Mouse (Mus musculus): ENCODE measurements at regions not wholly inside any gene's neighbourhood (a gene's known extent, or its start where the extent isn't known, plus 50 kb on each side); places are given as distances from the start of the nearest gene placed in this dataset.

- ATAC-seq: 0 out of 2 replicates have a peak, but pooled peaks have one; percentile 32
- H3K4me2 ChIP-seq (replicated peaks; ENCODE audit: low read depth): no peak overlapping the region
- WGBS: 50% methylated on average over 11 of the region's 11 CpGs
Observed at GRCm38 (mm10) chr2:75607010-75607915, 51.8 kb upstream of the Hnrnpa3 start.

DNA sequence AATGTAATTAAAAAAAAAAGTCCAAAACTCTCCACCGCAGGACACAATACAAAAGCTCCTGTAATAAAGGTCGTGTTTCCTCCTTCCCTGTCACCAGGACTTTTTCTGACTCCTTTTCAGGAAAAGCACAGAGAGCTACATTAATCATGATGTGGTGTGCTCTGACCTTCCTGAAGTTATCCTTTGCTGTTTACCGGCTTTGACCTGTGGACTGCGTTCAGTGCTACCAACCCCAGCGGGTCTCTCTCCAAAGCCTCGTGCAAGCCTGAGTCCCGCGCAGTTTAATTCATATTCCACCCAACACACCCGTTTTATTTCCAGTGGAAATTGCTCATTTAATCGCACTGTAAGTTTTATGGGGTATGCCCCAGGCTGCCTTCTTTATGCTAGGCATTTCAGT, 51.1 kb upstream of the Hnrnpa3 start:
- Histone ChIP-seq H3K4me2 (replicated peaks; ENCODE audit: low read depth) (no peak overlapping the region), H3K27ac (ENCODE audit: low read depth, low read length) (no peak overlapping the region), H3K4me1 (replicated peaks; ENCODE audit: control insufficient read depth, insufficient read depth, low read length) (peaks cover 6% of the 10 kb centered on the region; the same call in 1 of the 2 replicates), H3K36me3 (ENCODE audit: control insufficient read depth, insufficient read depth) (no peaks in the 10 kb centered on the region), H3K9me3 (ENCODE audit: control insufficient read depth) (no peaks in the 10 kb centered on the region), H3K27me3 (replicated peaks; ENCODE audit: control insufficient read depth, insufficient read depth, low read length) (no peaks in the 10 kb centered on the region), H3K9ac (ENCODE audit: low read depth, low read length) (no peak overlapping the region), H3K4me3 (ENCODE audit: low read depth, low read length) (no peak overlapping the region)
- no peak for TF ChIP-seq CTCF (IDR thresholded peaks at IDR 0.05; ENCODE audit: low read depth)
- ATAC-seq: no peak
- WGBS: 51% methylated on average over 10 of the region's 10 CpGs

More at GRCm38 (mm10) chr2:75607010-75607915, 51.8 kb upstream of the Hnrnpa3 start:
- peak; percentile 41 for TF ChIP-seq CTCF (IDR thresholded peaks at IDR 0.05; ENCODE audit: low read depth)
- Histone ChIP-seq H3K4me3 (ENCODE audit: low read depth, low read length) (no peak overlapping the region), H3K36me3 (ENCODE audit: control insufficient read depth, insufficient read depth) (no peaks in the 10 kb centered on the region), H3K9me3 (ENCODE audit: control insufficient read depth) (no peaks in the 10 kb centered on the region), H3K9ac (ENCODE audit: low read depth, low read length) (no peak overlapping the region), H3K27me3 (replicated peaks; ENCODE audit: control insufficient read depth, insufficient read depth, low read length) (no peaks in the 10 kb centered on the region), H3K4me1 (replicated peaks; ENCODE audit: control insufficient read depth, insufficient read depth, low read length) (no peaks in the 10 kb centered on the region), H3K27ac (ENCODE audit: low read depth, low read length) (no peak overlapping the region)

GRCm38 (mm10) chr2:75608482-75608881, 50.6 kb upstream of the Hnrnpa3 start:
- no peak overlapping the region for H3K27ac ChIP-seq (ENCODE audit: low read depth, low read length)
- H3K36me3 ChIP-seq (ENCODE audit: control insufficient read depth, insufficient read depth): no peaks in the 10 kb centered on the region
- no peak for TF ChIP-seq CTCF (IDR thresholded peaks at IDR 0.05; ENCODE audit: low read depth)
- no peak overlapping the region for H3K4me3 ChIP-seq (ENCODE audit: low read depth, low read length)
- no peak overlapping the region for H3K4me2 ChIP-seq (replicated peaks; ENCODE audit: low read depth)
- WGBS: 63% methylated on average over 15 of the region's 15 CpGs
- H3K4me1 ChIP-seq (replicated peaks; ENCODE audit: control insufficient read depth, insufficient read depth, low read length): peaks cover 9% of the 10 kb centered on the region; the same call in 1 of the 2 replicates
- no peaks in the 10 kb centered on the region for H3K9me3 ChIP-seq (ENCODE audit: control insufficient read depth)
- H3K27me3 ChIP-seq (replicated peaks; ENCODE audit: control insufficient read depth, insufficient read depth, low read length): no peaks in the 10 kb centered on the region
- no peak overlapping the region for H3K9ac ChIP-seq (ENCODE audit: low read depth, low read length)
- no peak for ATAC-seq

DNA sequence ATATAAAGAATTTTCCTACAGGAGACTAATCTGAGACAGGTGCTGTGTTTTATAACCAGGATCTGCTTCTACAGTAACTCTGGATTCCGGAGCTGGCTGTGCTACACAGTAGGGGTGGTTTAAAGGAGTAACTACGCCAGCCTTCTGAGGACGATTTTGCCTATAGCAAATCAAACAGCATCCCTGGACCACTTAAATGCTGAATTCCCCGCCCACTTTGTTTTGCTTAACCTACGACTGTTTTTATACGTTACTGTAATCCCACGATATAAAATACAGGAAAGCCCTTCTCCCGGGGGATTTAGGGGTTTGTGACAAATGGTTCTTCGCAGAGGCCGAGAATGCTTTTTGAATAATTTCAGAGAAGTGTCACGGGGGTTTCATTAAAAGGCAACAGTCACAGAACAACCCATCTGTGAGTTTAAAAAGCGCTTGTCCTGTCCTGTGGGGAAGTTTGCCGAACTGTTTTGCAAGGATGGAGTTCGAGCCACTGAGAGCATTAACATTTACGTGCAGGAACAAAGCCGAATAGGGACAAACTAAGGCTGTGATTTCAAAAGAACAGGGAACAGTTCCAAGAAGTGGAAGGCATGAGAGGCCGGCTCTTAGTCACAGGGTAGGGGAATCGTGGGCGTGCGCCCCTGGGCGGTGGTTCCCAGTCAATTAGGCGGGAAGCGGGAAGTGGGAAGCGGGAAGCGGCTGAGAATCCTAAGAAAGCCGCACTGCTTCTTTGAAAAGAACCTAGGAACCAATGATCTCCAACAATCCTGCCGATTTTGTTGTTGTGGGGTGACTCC, 49.7 kb upstream of the Hnrnpa3 start:
- ATAC-seq: no peak
- no peak overlapping the region for H3K27ac ChIP-seq (ENCODE audit: low read depth, low read length)
- H3K4me2 ChIP-seq (replicated peaks; ENCODE audit: low read depth): peak overlapping the region; percentile 43
- H3K36me3 ChIP-seq (ENCODE audit: control insufficient read depth, insufficient read depth): no peaks in the 10 kb centered on the region
- peaks cover 10% of the 10 kb centered on the region; the same call in 1 of the 2 replicates for H3K4me1 ChIP-seq (replicated peaks; ENCODE audit: control insufficient read depth, insufficient read depth, low read length)
- no peaks in the 10 kb centered on the region for H3K9me3 ChIP-seq (ENCODE audit: control insufficient read depth)
- H3K4me3 ChIP-seq (ENCODE audit: low read depth, low read length): peak overlapping the region; percentile 2; the same call in 1 of the 2 replicates
- no peak overlapping the region; the same call in 1 of the 2 replicates for H3K9ac ChIP-seq (ENCODE audit: low read depth, low read length)
- no peaks in the 10 kb centered on the region for H3K27me3 ChIP-seq (replicated peaks; ENCODE audit: control insufficient read depth, insufficient read depth, low read length)
- TF ChIP-seq CTCF (IDR thresholded peaks at IDR 0.05; ENCODE audit: low read depth): peak; percentile 22; the same call in 1 of the 2 replicates
- 46% methylated on average over 27 of the region's 27 CpGs for WGBS

Data from intestine, postnatal 0 days (tissue).